Mouse (Mus musculus) c-Kit-positive CD71-positive TER-119-negative erythroid progenitor cells, embryonic 14.5 days (primary cell): ENCODE data around the gene E330014E10Rik.
"Not testable (repeated sequence)": the region's sequence is repeated elsewhere in the genome, so short reads cannot be mapped to it uniquely, and the experiment has no call there.

Source experiments
- DNase-seq: peaks from one replicate; pipeline ENCODE4 v3.0.0-alpha.2; 2013; ENCODE audit warnings: low read depth

The E330014E10Rik gene

DNA sequence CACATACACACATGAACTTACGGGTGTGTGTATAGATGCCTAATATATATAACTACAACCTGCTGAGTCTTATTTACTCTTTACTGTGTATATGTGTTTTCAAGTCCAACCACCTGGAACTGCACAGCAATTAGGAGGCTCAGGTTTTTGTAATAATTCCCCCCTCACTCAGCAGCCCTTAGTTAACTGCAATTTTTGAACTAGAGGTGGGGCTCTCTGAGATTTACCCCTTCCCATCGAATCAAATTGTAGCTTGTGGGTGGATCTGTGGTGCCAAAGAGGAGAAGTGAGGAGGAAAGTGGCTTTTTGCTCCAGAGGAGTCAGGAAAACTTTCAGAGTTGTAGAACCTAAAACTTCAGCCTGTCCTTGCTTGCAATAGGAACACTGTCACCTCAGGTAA, at the start of gene E330014E10Rik:
Gene E330014E10Rik, plus strand, starts transcription at position 301 of the 400 bp plus-strand sequence.
- DNase-seq, result not testable (repeated sequence)

DNA sequence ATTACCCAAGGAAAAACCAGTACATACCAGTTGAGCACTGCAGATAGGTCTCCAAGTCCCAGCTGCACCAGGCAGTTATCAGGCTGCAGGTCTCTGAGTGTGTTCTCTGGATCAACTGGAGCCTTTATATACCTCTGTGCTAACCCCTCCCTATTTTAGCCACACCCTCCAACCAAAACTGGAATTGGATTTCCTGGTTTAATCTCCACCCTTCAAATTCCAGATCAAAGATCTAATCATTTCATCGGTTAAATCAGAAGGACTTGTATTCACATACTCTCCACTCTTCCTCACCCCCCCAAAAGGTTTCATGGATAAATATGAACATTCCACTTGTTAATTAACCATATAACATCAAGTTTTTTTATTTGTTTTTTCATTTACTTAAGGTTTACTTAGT, 39.7 kb upstream of the E330014E10Rik start, which contains the start of gene Gm7978:
Gene Gm7978, minus strand, starts transcription at position 101 of the 400 bp plus-strand sequence.
- DNase-seq, result not testable (repeated sequence)

DNA sequence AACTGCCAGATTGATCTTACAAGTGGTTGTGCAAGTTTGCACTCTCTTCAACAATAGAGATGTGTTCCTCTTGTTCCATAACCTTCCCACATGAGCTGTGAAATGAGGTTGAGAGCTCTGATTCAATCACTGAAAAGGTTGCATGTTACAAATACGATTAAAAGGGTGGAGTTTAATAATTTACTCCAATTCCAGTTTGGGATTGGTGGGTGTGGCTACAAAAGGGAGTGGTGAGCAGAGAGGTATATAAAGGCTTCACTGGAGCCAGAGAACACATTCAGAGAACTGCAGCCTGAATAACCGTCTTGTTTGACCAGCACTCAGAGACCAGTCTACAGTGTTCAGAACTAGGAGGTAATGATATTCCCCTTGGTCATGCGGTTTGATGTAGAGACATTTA, 34.1 kb upstream of the E330014E10Rik start, which contains the start of gene Gm7982:
Gene Gm7982, plus strand, starts transcription at position 301 of the 400 bp plus-strand sequence.
- not testable (repeated sequence) for DNase-seq

DNA sequence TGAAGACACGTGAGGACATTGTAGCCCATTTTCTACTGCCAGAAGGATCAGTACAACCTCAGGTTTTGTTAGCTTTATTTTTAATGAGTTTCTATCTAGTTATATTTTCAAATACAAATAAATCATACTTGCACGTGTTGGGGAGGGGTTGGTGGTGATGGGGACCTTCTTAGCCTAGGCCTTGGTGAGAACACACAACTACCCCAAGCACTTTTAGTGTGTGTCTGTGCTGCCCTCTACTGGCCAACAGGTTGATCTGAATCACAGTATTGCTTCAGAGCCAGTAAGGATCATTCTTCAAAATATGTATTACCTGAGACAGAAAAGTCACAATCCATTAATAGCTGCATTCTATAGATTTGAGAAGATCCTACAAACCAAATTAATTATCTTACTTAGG, 35.1 kb downstream of the E330014E10Rik start:
- DNase-seq, result not testable (repeated sequence)

- DNase-seq, result no peak
Observed at GRCm38 (mm10) chr5:95836580-95836979, 60.8 kb downstream of the E330014E10Rik start.

- no peak for DNase-seq
Observed at GRCm38 (mm10) chr5:95854030-95854429, 78.2 kb downstream of the E330014E10Rik start.
